Mouse (Mus musculus) left cerebral cortex, adult 18-20 months (tissue): ENCODE measurements at regions not wholly inside any gene's neighbourhood (a gene's known extent, or its start where the extent isn't known, plus 50 kb on each side); places are given as distances from the start of the nearest gene placed in this dataset.

Source experiments
- DNase-seq, 2 experiments: peaks; one replicate each; pipeline ENCODE4 v3.0.0; 2021 to 2022; ENCODE audit warnings: low spot score in 2 of 2, mixed read lengths in 1 of 2

GRCm38 (mm10) chr5:75829850-75830625 is 148.2 kb downstream of the Kdr start:
- no peak for DNase-seq

- DNase-seq: no peak
Observed at GRCm38 (mm10) chr5:75828332-75828731, 149.9 kb downstream of the Kdr start.

- no peak for DNase-seq
Observed at GRCm38 (mm10) chr5:75826283-75827098, 151.8 kb downstream of the Kdr start.

- DNase-seq: no peak
Observed at GRCm38 (mm10) chr5:75825576-75825975, 152.7 kb downstream of the Kdr start.

- no peak for DNase-seq
Observed at GRCm38 (mm10) chr5:75824660-75825059, 153.6 kb downstream of the Kdr start.

GRCm38 (mm10) chr5:75823646-75824045 is 154.6 kb downstream of the Kdr start:
- no peak for DNase-seq

GRCm38 (mm10) chr5:75817396-75817795 is 160.9 kb downstream of the Kdr start:
- no peak for DNase-seq

GRCm38 (mm10) chr5:75814393-75814984 is 163.8 kb downstream of the Kdr start:
- DNase-seq: no peak

- DNase-seq: no peak
Observed at GRCm38 (mm10) chr5:75812686-75813085, 165.6 kb downstream of the Kdr start.

GRCm38 (mm10) chr5:75808551-75809332 is 169.5 kb downstream of the Kdr start:
- no peak for DNase-seq

- no peak for DNase-seq
Observed at GRCm38 (mm10) chr5:75805011-75805410, 173.2 kb downstream of the Kdr start.

GRCm38 (mm10) chr5:75804340-75804739 is 173.9 kb downstream of the Kdr start:
- no peak for DNase-seq

GRCm38 (mm10) chr5:75803012-75803411 is 175.2 kb downstream of the Kdr start:
- DNase-seq: no peak

- no peak for DNase-seq
Observed at GRCm38 (mm10) chr5:75800040-75800989, 177.9 kb downstream of the Kdr start.

- DNase-seq: no peak
Observed at GRCm38 (mm10) chr5:75799627-75800026, 178.6 kb downstream of the Kdr start.

- no peak for DNase-seq
Observed at GRCm38 (mm10) chr5:75793184-75793583, 185.1 kb downstream of the Kdr start.

GRCm38 (mm10) chr5:75791738-75792137 is 186.5 kb downstream of the Kdr start:
- no peak for DNase-seq

- DNase-seq: no peak
Observed at GRCm38 (mm10) chr5:75788087-75788486, 190.2 kb downstream of the Kdr start.

- no peak for DNase-seq
Observed at GRCm38 (mm10) chr5:75786196-75786595, 192.1 kb downstream of the Kdr start.

- no peak for DNase-seq
Observed at GRCm38 (mm10) chr5:75784998-75785593, 193.2 kb downstream of the Kdr start.
